Mouse (Mus musculus): Measurements from ENCODE around the gene Olfr353.

DNA sequence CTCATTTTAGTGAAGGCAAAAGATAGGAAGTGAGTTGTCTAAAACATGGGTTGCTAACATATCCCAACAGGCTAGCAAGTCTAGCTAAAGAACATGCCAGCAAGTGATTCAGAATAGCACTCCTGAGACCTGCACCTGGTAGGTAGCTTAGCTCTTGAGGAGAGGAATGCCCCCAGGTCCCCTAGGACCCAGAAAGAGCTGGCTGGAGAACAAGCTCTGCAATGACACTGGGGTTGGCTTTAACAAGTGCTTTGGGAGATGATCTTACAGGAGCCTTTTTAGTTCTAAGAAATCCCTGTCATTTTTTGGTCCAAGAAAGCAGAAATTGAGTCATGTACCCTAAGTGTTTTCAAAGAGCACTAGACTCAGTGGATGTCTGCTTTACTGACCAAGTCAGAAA is 12.6 kb upstream of the Olfr353 start, which contains the start of gene Olfr354:
- TF ChIP-seq POLR2A (IDR thresholded peaks at IDR 0.05; ENCODE audit: borderline replicate concordance, extremely low read depth, insufficient read depth, insufficient read length, poor library complexity, severe bottlenecking) = no peak
- TF ChIP-seq CTCF (IDR thresholded peaks at IDR 0.05; ENCODE audit: borderline replicate concordance, extremely low read depth, insufficient read depth, insufficient read length) = no peak
